7 mouse cellular contexts compared by ENCODE assay signal in genomic region chr2:93823519-93823918, GRCm38 (mm10). TPM values are rescaled to one million over a fixed set of nuclear protein-coding genes. Genes with fewer than 3 reads are reported as not detected.
DNase-seq lines count a peak whose midpoint lies in the region; ATAC-seq and TF ChIP-seq lines count a peak whose summit lies in the region.

No protein-coding gene starts in this region.

- H3K79me3 ChIP-seq in C2C12 (ENCODE audit: low read depth) = no peaks in the 10 kb centered on the region

- H3K27me3 ChIP-seq in C2C12 (ENCODE audit: control insufficient read depth, insufficient read depth, insufficient read length) (no peaks in the 10 kb centered on the region), MEL (ENCODE audit: control insufficient read depth in 1 of 2, insufficient read depth in 2 of 2, low read length in 2 of 2) (no peaks in the 10 kb centered on the region)
- H3K27me3 ChIP-seq in kidney, postnatal 0 days (ENCODE audit: insufficient read depth, low read length) = no peaks in the 10 kb centered on the region

- H3K4me3 ChIP-seq in C2C12 (ENCODE audit: insufficient read depth, poor library complexity, severe bottlenecking) (no peak overlapping the region), MEL (ENCODE audit: control insufficient read depth in 1 of 2, insufficient read depth in 1 of 2, low read depth in 2 of 2, low read length in 2 of 2) (no peak overlapping the region)
- H3K4me3 ChIP-seq in kidney, postnatal 0 days (replicated peaks; ENCODE audit: low read depth, low read length) = no peak overlapping the region
- H3K4me3 ChIP-seq in lung, adult 2 months (replicated peaks; ENCODE audit: extremely low read depth, low read depth, low read length) = no peak overlapping the region

- H3K36me3 ChIP-seq in C2C12 (ENCODE audit: control insufficient read depth, insufficient read depth) (no peaks in the 10 kb centered on the region), MEL (ENCODE audit: control insufficient read depth in 1 of 2, insufficient read depth in 2 of 2, low read length in 2 of 2) (no peaks in the 10 kb centered on the region; a peak in 2 of 4 replicates)
- H3K36me3 ChIP-seq in kidney, postnatal 0 days (ENCODE audit: insufficient read depth, low read length) = no peaks in the 10 kb centered on the region

- WGBS in kidney, postnatal 0 days = 18% methylated on average over 8 of the region's 8 CpGs
- 12% methylated on average over 8 of the region's 8 CpGs for WGBS in lung, adult 2 months

- no peak for TF ChIP-seq EP300 in MEL (IDR thresholded peaks at IDR 0.05; ENCODE audit: low read depth in 1 of 2, low read length in 2 of 2)

- DNase-seq in MEL (ENCODE audit: low read depth, low spot score) = peak; percentile 97
- DNase-seq in cerebellum, adult 18-20 months = peak; percentile 79 to 83
- DNase-seq in frontal cortex, adult 2 months (ENCODE audit: extremely low spot score in 1 of 2, low spot score in 1 of 2) = peak; percentile 36 to 91
- peak; percentile 97 for DNase-seq in kidney, postnatal 0 days (ENCODE audit: low spot score)
- peak; percentile 30 for DNase-seq in lung, adult 2 months
- DNase-seq in retina, postnatal 1 day = peak; percentile 96

- no peak overlapping the region for H3K4me2 ChIP-seq in kidney, postnatal 0 days (ENCODE audit: low read length)

- ATAC-seq in kidney, postnatal 0 days (replicated peaks; ENCODE audit: low FRiP score, low read depth) = peak; percentile 38

- H3ac ChIP-seq in C2C12 (ENCODE audit: control insufficient read depth, insufficient read length, low read depth) = no peak overlapping the region

- TF ChIP-seq RAD21 in MEL (IDR thresholded peaks at IDR 0.05; ENCODE audit: low read depth, low read length) = peak; percentile 63

- peaks cover 0 to 7% of the 10 kb centered on the region in 2 experiments; a peak in 2 of 4 replicates for H3K4me1 ChIP-seq in MEL (ENCODE audit: control insufficient read depth in 1 of 2, insufficient read depth in 2 of 2, low read length in 2 of 2)
- H3K4me1 ChIP-seq in kidney, postnatal 0 days (replicated peaks; ENCODE audit: insufficient read depth, low read length) = peaks cover 7% of the 10 kb centered on the region; the same call in 1 of the 2 replicates
- H3K4me1 ChIP-seq in lung, adult 2 months (ENCODE audit: control insufficient read depth, insufficient read depth, low read length) = peaks cover 5% of the 10 kb centered on the region; the same call in 1 of the 2 replicates

- H3K9me3 ChIP-seq in MEL (replicated peaks; ENCODE audit: insufficient read depth, low read length) = no peaks in the 10 kb centered on the region
- no peaks in the 10 kb centered on the region for H3K9me3 ChIP-seq in kidney, postnatal 0 days (replicated peaks; ENCODE audit: low read length)

- no peak for TF ChIP-seq POLR2A in MEL (IDR thresholded peaks at IDR 0.05; ENCODE audit: control insufficient read depth in 1 of 2, insufficient read depth in 1 of 2, low read depth in 1 of 2, low read length in 2 of 2, poor library complexity in 1 of 2)
- no peak for TF ChIP-seq POLR2A in lung, adult 2 months (IDR thresholded peaks at IDR 0.05; ENCODE audit: borderline replicate concordance, extremely low read depth, low read depth, low read length)

- H3K79me2 ChIP-seq in C2C12 (ENCODE audit: control insufficient read depth, insufficient read depth) (peaks cover 14% of the 10 kb centered on the region), MEL (ENCODE audit: control insufficient read depth, insufficient read depth, low read length, poor library complexity) (peaks cover 1% of the 10 kb centered on the region; the same call in 1 of the 2 replicates)

- TF ChIP-seq CTCF in C2C12 (IDR thresholded peaks at IDR 0.05; ENCODE audit: control insufficient read depth, insufficient read depth, insufficient read length) (peak; percentile 85), MEL (IDR thresholded peaks at IDR 0.05 in 2 of 3, conservative IDR thresholded peaks at IDR 0.05 in 1 of 3; ENCODE audit: control insufficient read depth in 1 of 3, insufficient read depth in 1 of 3, low read depth in 2 of 3, low read length in 3 of 3, poor library complexity in 1 of 3, severe bottlenecking in 1 of 3) (peak in 2 of 3 experiments; percentile 68 to 98)
- TF ChIP-seq CTCF in kidney, postnatal 0 days (IDR thresholded peaks at IDR 0.05; ENCODE audit: low read depth) = peak; percentile 98
- peak; percentile 90 for TF ChIP-seq CTCF in lung, adult 2 months (IDR thresholded peaks at IDR 0.05; ENCODE audit: insufficient read depth, low read length)

- H3K27ac ChIP-seq in MEL (ENCODE audit: control insufficient read depth, low read depth, low read length) = no peak overlapping the region
- no peak overlapping the region for H3K27ac ChIP-seq in kidney, postnatal 0 days

- H3K9ac ChIP-seq in MEL (ENCODE audit: control insufficient read depth, low read depth, low read length, poor library complexity, severe bottlenecking) = no peak overlapping the region
- no peak overlapping the region for H3K9ac ChIP-seq in kidney, postnatal 0 days (ENCODE audit: low read depth, low read length)

TF ChIP-seq in C2C12, 6 proteins besides CTCF, POLR2A, EP300 and RAD21:
- TF ChIP-seq MAX (IDR thresholded peaks at IDR 0.05) (peak; percentile 73), CEBPB (IDR thresholded peaks at IDR 0.05; ENCODE audit: low read depth) (peak; percentile 41), MYOG (IDR thresholded peaks at IDR 0.05; ENCODE audit: control insufficient read depth, extremely low read depth, insufficient read length) (no peak)

TF ChIP-seq in MEL, 35 proteins besides CTCF, POLR2A, EP300 and RAD21:
- no peak for TF ChIP-seq UBTF (IDR thresholded peaks at IDR 0.05; ENCODE audit: borderline replicate concordance, insufficient read depth, low read depth, low read length)
- peak; percentile 73; the same call in 1 of the 2 replicates for TF ChIP-seq MYC (IDR thresholded peaks at IDR 0.05; ENCODE audit: low read depth, low read length)
- TF ChIP-seq GATA1 (IDR thresholded peaks at IDR 0.05; ENCODE audit: low read depth, low read length) = 0 out of 2 replicates have a peak, but pooled peaks have one; percentile 6
- 0 out of 2 replicates have a peak, but pooled peaks have one; percentile 32 for TF ChIP-seq JUND (IDR thresholded peaks at IDR 0.05; ENCODE audit: low read depth, low read length)
- peak; percentile 56; the same call in 1 of the 2 replicates for TF ChIP-seq TBP (IDR thresholded peaks at IDR 0.05; ENCODE audit: low read depth, low read length)
- peak; percentile 16; the same call in 1 of the 2 replicates for TF ChIP-seq ZC3H11A (IDR thresholded peaks at IDR 0.05; ENCODE audit: low read depth, low read length)
- TF ChIP-seq ETS1 (IDR thresholded peaks at IDR 0.05; ENCODE audit: low read depth, low read length) = no peak
- TF ChIP-seq MXI1 (IDR thresholded peaks at IDR 0.05; ENCODE audit: low read depth, low read length) = peak; percentile 52; the same call in 1 of the 2 replicates
- peak; percentile 76 for TF ChIP-seq SMC3 (IDR thresholded peaks at IDR 0.05; ENCODE audit: low read depth, low read length)
- peak; percentile 61 for TF ChIP-seq SIN3A (IDR thresholded peaks at IDR 0.05; ENCODE audit: low read length)
- TF ChIP-seq GABPA (IDR thresholded peaks at IDR 0.05; ENCODE audit: low read depth, low read length) = no peak

RNA-seq across cellular contexts. Expression of gene Ext2, which starts 1.2 kb away (rescaled TPM):
- 73.2 TPM for polyA plus RNA-seq in C2C12 (2012; fragmentation: generic; extraction: Trizol)
- total RNA-seq in MEL (2012; rRNA removed) = 29.2 and 33.7 TPM in 2 replicates
- polyA plus RNA-seq in MEL (2012; ENCODE audit: insufficient read depth in 1 of 2, insufficient read length in 2 of 2, low read depth in 1 of 2, low replicate concordance in 2 of 2, missing spikeins in 1 of 2) = 10 to 100 TPM in 1 of 2 experiments, not detected in 1; 66.8 TPM
- polyA plus RNA-seq in frontal cortex, adult 2 months (2012; rRNA removed) = 28.9 and 31.5 TPM in 2 replicates
- 109 and 111 TPM in 2 replicates for polyA plus RNA-seq in kidney, postnatal 0 days (2015; fragmentation: Nextera tagmentation; extraction: Ambion mirVana)
- 58.3 and 59.5 TPM in 2 replicates for polyA plus RNA-seq in lung, adult 2 months (2012; rRNA removed)

RNA-seq across cellular contexts. Expression of gene Accs, which starts 26.2 kb away (rescaled TPM):
- polyA plus RNA-seq in C2C12 (2012; fragmentation: generic; extraction: Trizol) (2.4 TPM), MEL (2012; ENCODE audit: insufficient read depth in 1 of 2, insufficient read length in 2 of 2, low read depth in 1 of 2, low replicate concordance in 2 of 2, missing spikeins in 1 of 2) (1 to 10 TPM in 1 of 2 experiments, not detected in 1; 4.5 TPM)
- total RNA-seq in MEL (2012; rRNA removed) = 1.0 and 1.2 TPM in 2 replicates
- 8.7 and 9.1 TPM in 2 replicates for polyA plus RNA-seq in frontal cortex, adult 2 months (2012; rRNA removed)
- polyA plus RNA-seq in kidney, postnatal 0 days (2015; fragmentation: Nextera tagmentation; extraction: Ambion mirVana) = 7.6 and 9.9 TPM in 2 replicates
- polyA plus RNA-seq in lung, adult 2 months (2012; rRNA removed) = 17.5 and 19.1 TPM in 2 replicates

RNA-seq across cellular contexts. Expression of gene Accsl, which starts 45.4 kb away (rescaled TPM):
- 0.15 TPM for polyA plus RNA-seq in C2C12 (2012; fragmentation: generic; extraction: Trizol)
- total RNA-seq in MEL (2012; rRNA removed) = not detected in 2 replicates
- polyA plus RNA-seq in MEL (2012; ENCODE audit: insufficient read depth in 1 of 2, insufficient read length in 2 of 2, low read depth in 1 of 2, low replicate concordance in 2 of 2, missing spikeins in 1 of 2) = not detected
- polyA plus RNA-seq in frontal cortex, adult 2 months (2012; rRNA removed) = 0.58 and 1.0 TPM in 2 replicates
- polyA plus RNA-seq in kidney, postnatal 0 days (2015; fragmentation: Nextera tagmentation; extraction: Ambion mirVana) = 0.20 TPM in 1 of 2 replicates, not detected in the other
- polyA plus RNA-seq in lung, adult 2 months (2012; rRNA removed) = 0.08 TPM in 1 of 2 replicates, not detected in the other

Comparison
In these comparisons a context has a peak if more than half of its experiments do, and no peak if none do; other contexts are left out.
1. DNase-seq: peak in every context shown above with its lines; median percentile 97 in MEL; 97 in kidney, postnatal 0 days; 96 in retina, postnatal 1 day; 81 in cerebellum, adult 18-20 months; 64 in frontal cortex, adult 2 months; 30 in lung, adult 2 months.